Mouse (Mus musculus) ES-Bruce4 (cell line): ENCODE measurements around the gene Kifc3. TPM values are rescaled to one million over a fixed set of nuclear protein-coding genes. Genes with fewer than 3 reads are reported as not detected.
A peak's percentile ranks its signal among the peaks of the same experiment; 100 is the strongest.

Experiments
- H3K27ac ChIP-seq: 2 replicates; pipeline ENCODE4 v1.5.1; 2012; ENCODE audit warnings: low read length, inconsistent platforms; ENCODE audit not compliant: insufficient read depth
- H3K27me3 ChIP-seq: 2 replicates; pipeline ENCODE4 v1.6.1; 2012; ENCODE audit warnings: mild to moderate bottlenecking, low read length, inconsistent platforms; ENCODE audit not compliant: control insufficient read depth, poor library complexity, insufficient read depth, severe bottlenecking
- H3K36me3 ChIP-seq: 2 replicates; pipeline ENCODE4 v1.6.1; 2012; ENCODE audit warnings: inconsistent platforms, mild to moderate bottlenecking, low read length, moderate library complexity; ENCODE audit not compliant: control insufficient read depth, poor library complexity, insufficient read depth, severe bottlenecking
- H3K4me1 ChIP-seq: one replicate; pipeline ENCODE4 v1.8.1; 2011; ENCODE audit warnings: low read length; ENCODE audit not compliant: control insufficient read depth, insufficient read depth
- H3K4me3 ChIP-seq: 2 replicates; pipeline ENCODE4 v1.5.1; 2011; ENCODE audit warnings: low read depth, mild to moderate bottlenecking, low read length
- H3K9ac ChIP-seq: 2 replicates; pipeline ENCODE4 v1.6.1; 2012; ENCODE audit warnings: low read depth, mild to moderate bottlenecking, inconsistent platforms; ENCODE audit not compliant: poor library complexity, severe bottlenecking
- H3K9me3 ChIP-seq: replicated peaks from 2 replicates; pipeline ENCODE4 v1.6.1; 2012; ENCODE audit warnings: mild to moderate bottlenecking, low read length, inconsistent platforms; ENCODE audit not compliant: control insufficient read depth, poor library complexity, insufficient read depth, severe bottlenecking
- CTCF ChIP-seq: IDR thresholded peaks from one replicate; pipeline ENCODE4 v1.8.1; 2011; ENCODE audit warnings: low read depth, low read length
- EP300 ChIP-seq: IDR thresholded peaks from 2 replicates; pipeline ENCODE4 v1.6.1; 2011; ENCODE audit warnings: low read depth, low read length; ENCODE audit not compliant: insufficient read depth
- POLR2A ChIP-seq: IDR thresholded peaks from one replicate; pipeline ENCODE4 v1.8.1; 2011; ENCODE audit warnings: low read length; ENCODE audit not compliant: insufficient read depth
- polyA plus RNA-seq: library from polyadenylated mRNA; stranded (reverse); fragments of >200 nt; gene quantifications from 2 replicates; pipeline ENCODE4 v1.2.4, GENCODE M21; 2011; ENCODE audit warnings: low read depth; ENCODE audit not compliant: missing spikeins, insufficient read depth, insufficient read length

Kifc3 gene
- polyA plus RNA-seq, 1 experiment, result 19.0 TPM

GRCm38 (mm10) chr8:95126497-95126896 is 76.1 kb downstream of the Kifc3 start:
- H3K4me1 ChIP-seq, result peaks cover 7% of the 10 kb centered on the region
- no peaks in the 10 kb centered on the region for H3K27me3 ChIP-seq
- no peak overlapping the region for H3K9ac ChIP-seq
- no peak overlapping the region for H3K27ac ChIP-seq
- TF ChIP-seq CTCF (no peak), EP300 (no peak), POLR2A (no peak)
- H3K9me3 ChIP-seq, result no peaks in the 10 kb centered on the region
- no peak overlapping the region for H3K4me3 ChIP-seq
- H3K36me3 ChIP-seq, result no peaks in the 10 kb centered on the region; the same call in 1 of the 2 replicates

DNA sequence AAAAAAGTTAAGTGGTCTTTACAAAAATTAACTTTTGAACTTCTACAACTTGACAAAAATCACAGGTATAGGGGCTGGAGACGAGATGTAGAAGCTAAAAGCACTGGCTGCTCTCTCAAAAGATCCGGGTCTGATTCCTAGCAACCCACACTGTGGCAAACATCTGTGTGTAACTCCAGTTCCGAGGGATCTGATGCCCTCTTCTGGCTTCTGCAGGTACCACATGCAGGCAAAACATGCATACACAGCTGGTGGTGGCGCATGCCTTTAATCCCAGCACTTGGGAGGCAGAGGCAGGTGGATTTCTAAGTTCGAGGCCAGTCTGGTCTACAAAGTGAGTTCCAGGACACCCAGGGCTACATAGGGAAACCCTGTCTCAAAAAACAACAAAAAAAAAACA is 79.2 kb downstream of the Kifc3 start:
- TF ChIP-seq CTCF (peak; percentile 58), EP300 (no peak)
- Histone ChIP-seq H3K4me3 (no peak overlapping the region), H3K9ac (no peak overlapping the region)

GRCm38 (mm10) chr8:95113750-95114149 is 88.9 kb downstream of the Kifc3 start:
- no peak overlapping the region for H3K4me3 ChIP-seq
- H3K4me1 ChIP-seq, result no peaks in the 10 kb centered on the region
- H3K9me3 ChIP-seq, result no peaks in the 10 kb centered on the region
- TF ChIP-seq POLR2A, result no peak
- TF ChIP-seq EP300, result 0 out of 2 replicates have a peak, but pooled peaks have one; percentile 26
- peak; percentile 74 for TF ChIP-seq CTCF
- no peaks in the 10 kb centered on the region for H3K27me3 ChIP-seq
- no peak overlapping the region for H3K27ac ChIP-seq
- no peaks in the 10 kb centered on the region for H3K36me3 ChIP-seq
- H3K9ac ChIP-seq, result no peak overlapping the region

More for the DNA sequence above, 79.2 kb downstream of the Kifc3 start:
- no peaks in the 10 kb centered on the region; the same call in 1 of the 2 replicates for H3K36me3 ChIP-seq
- no peak overlapping the region for H3K27ac ChIP-seq
- H3K27me3 ChIP-seq, result no peaks in the 10 kb centered on the region
- H3K4me1 ChIP-seq, result no peaks in the 10 kb centered on the region
- no peaks in the 10 kb centered on the region for H3K9me3 ChIP-seq

DNA sequence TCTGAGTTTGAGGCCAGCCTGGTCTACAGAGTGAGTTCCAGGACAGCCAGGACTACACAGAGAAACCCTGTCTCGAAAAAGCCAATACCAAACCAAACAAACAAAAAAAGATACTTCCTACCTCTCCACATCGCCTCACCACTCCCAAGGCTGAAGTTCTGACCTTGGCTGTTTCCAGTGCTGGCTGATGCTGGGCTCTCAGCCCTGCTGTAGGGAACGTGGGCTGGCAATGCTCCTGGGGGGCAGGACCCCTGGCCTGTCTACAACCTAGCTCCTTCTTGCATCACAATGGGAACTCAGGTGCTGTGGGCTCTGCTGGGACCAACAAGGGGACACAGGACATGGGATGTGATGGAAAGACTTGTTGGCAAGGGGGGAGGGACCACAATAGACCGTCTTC is 89.5 kb downstream of the Kifc3 start:
- Histone ChIP-seq H3K9ac (no peak overlapping the region), H3K4me3 (no peak overlapping the region), H3K4me1 (no peaks in the 10 kb centered on the region), H3K27ac (no peak overlapping the region), H3K27me3 (no peaks in the 10 kb centered on the region), H3K9me3 (no peaks in the 10 kb centered on the region), H3K36me3 (peaks cover 5% of the 10 kb centered on the region; the same call in 1 of the 2 replicates)
- no peak for TF ChIP-seq POLR2A
- TF ChIP-seq CTCF, result no peak

GRCm38 (mm10) chr8:95112594-95112993 is 90.0 kb downstream of the Kifc3 start:
- H3K27me3 ChIP-seq, result no peaks in the 10 kb centered on the region
- H3K9ac ChIP-seq, result no peak overlapping the region
- no peak for TF ChIP-seq CTCF
- TF ChIP-seq EP300, result no peak
- no peak for TF ChIP-seq POLR2A

GRCm38 (mm10) chr8:95107306-95107705 is 95.3 kb downstream of the Kifc3 start:
- TF ChIP-seq EP300 (no peak), POLR2A (no peak), CTCF (no peak)
- Histone ChIP-seq H3K36me3 (peaks cover 19% of the 10 kb centered on the region), H3K27me3 (no peaks in the 10 kb centered on the region), H3K4me1 (no peaks in the 10 kb centered on the region), H3K27ac (no peak overlapping the region), H3K9me3 (no peaks in the 10 kb centered on the region), H3K4me3 (no peak overlapping the region), H3K9ac (no peak overlapping the region)

More at GRCm38 (mm10) chr8:95112594-95112993, 90.0 kb downstream of the Kifc3 start:
- H3K9me3 ChIP-seq, result no peaks in the 10 kb centered on the region
- no peaks in the 10 kb centered on the region for H3K4me1 ChIP-seq
- no peak overlapping the region for H3K4me3 ChIP-seq
- no peak overlapping the region for H3K27ac ChIP-seq
- H3K36me3 ChIP-seq, result peaks cover 6% of the 10 kb centered on the region; the same call in 1 of the 2 replicates
